Mouse (Mus musculus) CH12.LX (cell line): Measurements from ENCODE around the gene Slc35b4.

Experiments used
- CTCF ChIP-seq, 2 experiments: IDR thresholded peaks in 1 of 2; conservative IDR thresholded peaks in 1 of 2; 2 replicates each; pipeline ENCODE4 v1.5.1; 2011 to 2012; ENCODE audit warnings: low read depth in 2 of 2, low read length in 2 of 2, improper control_type of control experiment in 1 of 2, inconsistent platforms in 1 of 2, mild to moderate bottlenecking in 1 of 2, moderate library complexity in 1 of 2
- EP300 ChIP-seq: IDR thresholded peaks from 2 replicates; pipeline ENCODE4 v1.6.1; 2011; ENCODE audit warnings: low read length, improper control_type of control experiment
- MAX ChIP-seq: IDR thresholded peaks from 2 replicates; pipeline ENCODE4 v1.6.1; 2011; ENCODE audit warnings: low read length, improper control_type of control experiment
- NELFE ChIP-seq: IDR thresholded peaks from 2 replicates; pipeline ENCODE4 v1.6.1; 2011; ENCODE audit warnings: low read depth, low read length, improper control_type of control experiment
- POLR2A ChIP-seq: IDR thresholded peaks from 2 replicates; pipeline ENCODE4 v1.6.1; 2011; ENCODE audit warnings: low read depth, mild to moderate bottlenecking, improper control_type of control experiment, low read length
- RAD21 ChIP-seq: IDR thresholded peaks from 2 replicates; pipeline ENCODE4 v1.6.1; 2011; ENCODE audit warnings: low read depth, mild to moderate bottlenecking, low read length, improper control_type of control experiment, moderate library complexity
- SMC3 ChIP-seq: IDR thresholded peaks from 2 replicates; pipeline ENCODE4 v1.6.1; 2011; ENCODE audit warnings: low read depth, low read length, improper control_type of control experiment
- TBP ChIP-seq: conservative IDR thresholded peaks from 2 replicates; pipeline ENCODE4 v1.6.1; 2011; ENCODE audit warnings: low read depth, low read length, improper control_type of control experiment
- TCF12 ChIP-seq: IDR thresholded peaks from 2 replicates; pipeline ENCODE4 v1.6.1; 2014; ENCODE audit warnings: low read depth, mild to moderate bottlenecking, inconsistent platforms, low read length, improper control_type of control experiment
- UBTF ChIP-seq: IDR thresholded peaks from 2 replicates; pipeline ENCODE4 v1.6.1; 2012; ENCODE audit warnings: low read depth, mild to moderate bottlenecking, inconsistent platforms, low read length, improper control_type of control experiment, moderate library complexity
- USF2 ChIP-seq: conservative IDR thresholded peaks from 2 replicates; pipeline ENCODE4 v1.6.1; 2011; ENCODE audit warnings: low read depth, low read length, improper control_type of control experiment

- TF ChIP-seq CTCF (conservative IDR thresholded peaks at IDR 0.05 in 1 of 2, IDR thresholded peaks at IDR 0.05 in 1 of 2; ENCODE audit: low read depth in 2 of 2, low read length in 2 of 2): no peak
- no peak for TF ChIP-seq POLR2A
- no peak for TF ChIP-seq RAD21
- TF ChIP-seq SMC3: no peak
- TF ChIP-seq TBP: no peak
- TF ChIP-seq UBTF: no peak
- TF ChIP-seq MAX: no peak
- no peak for TF ChIP-seq TCF12
- no peak for TF ChIP-seq NELFE
- TF ChIP-seq EP300: no peak
- TF ChIP-seq USF2: no peak
Measured at GRCm38 (mm10) chr6:34156841-34157748, 19.8 kb downstream of the Slc35b4 start.
